In the genomic region with DNA sequence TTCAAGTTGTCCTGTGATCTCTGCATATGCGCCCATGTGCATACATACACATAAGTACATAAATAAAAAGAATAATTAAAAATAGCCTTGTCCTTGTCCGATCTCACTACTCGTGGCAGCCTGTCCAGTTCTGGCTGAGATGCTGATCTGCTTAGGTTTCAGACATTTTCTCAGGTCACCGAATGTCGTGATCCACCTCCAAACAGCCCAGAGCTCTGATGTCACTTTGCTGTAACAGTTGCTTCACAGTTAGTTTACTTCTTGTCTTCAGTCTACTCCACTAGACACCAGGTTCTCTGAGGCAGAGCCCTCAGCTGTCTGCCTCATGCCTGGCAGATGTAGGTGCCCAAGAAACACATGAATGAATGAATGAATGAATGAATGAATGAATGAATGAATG, we compare ENCODE assay signal across 8 mouse cellular contexts. TPM values are rescaled to one million over a fixed set of nuclear protein-coding genes. Genes with fewer than 3 reads are reported as not detected.
A peak's percentile ranks its signal among the peaks of the same experiment; 100 is the strongest.
DNase-seq lines count a peak whose midpoint lies in the region; ATAC-seq and TF ChIP-seq lines count a peak whose summit lies in the region.

No protein-coding gene starts in this region.

- 51% methylated on average over 5 of the region's 5 CpGs for WGBS in heart, embryonic 11.5 days (ENCODE audit: insufficient replicate concordance)
- 65% methylated on average over 5 of the region's 5 CpGs for WGBS in hindbrain, embryonic 12.5 days
- WGBS in midbrain, embryonic 11.5 days, result 75% methylated on average over 5 of the region's 5 CpGs

- no peaks in the 10 kb centered on the region for H3K36me3 ChIP-seq in heart, embryonic 11.5 days (ENCODE audit: control insufficient read depth, insufficient read depth, low read length)
- peaks cover 2% of the 10 kb centered on the region for H3K36me3 ChIP-seq in G1E (replicated peaks)
- H3K36me3 ChIP-seq in hindbrain, embryonic 12.5 days, result no peaks in the 10 kb centered on the region
- H3K36me3 ChIP-seq in midbrain, embryonic 11.5 days (ENCODE audit: control insufficient read depth, insufficient read depth, low read length), result no peaks in the 10 kb centered on the region

- peaks cover 30% of the 10 kb centered on the region for H3K4me1 ChIP-seq in heart, embryonic 11.5 days (ENCODE audit: control insufficient read depth, insufficient read depth, low read length)
- peaks cover 28% of the 10 kb centered on the region for H3K4me1 ChIP-seq in G1E (ENCODE audit: insufficient read depth, low read depth, low read length)
- peaks cover 32% of the 10 kb centered on the region for H3K4me1 ChIP-seq in hindbrain, embryonic 12.5 days
- peaks cover 12% of the 10 kb centered on the region for H3K4me1 ChIP-seq in midbrain, embryonic 11.5 days (ENCODE audit: control insufficient read depth, insufficient read depth, low read length)

- intact Hi-C loops in heart, postnatal 14 days (cut with DNase I), result no loop called here

- no peak for TF ChIP-seq CTCF in G1E (IDR thresholded peaks at IDR 0.05; ENCODE audit: low read depth, low read length)

- peak overlapping the region; percentile 31 for H3K4me3 ChIP-seq in heart, embryonic 11.5 days (ENCODE audit: low read depth, low read length)
- peak overlapping the region; percentile 67 for H3K4me3 ChIP-seq in G1E (ENCODE audit: low read depth, low read length)
- peak overlapping the region; percentile 16; the same call in 1 of the 2 replicates for H3K4me3 ChIP-seq in hindbrain, embryonic 12.5 days
- no peak overlapping the region for H3K4me3 ChIP-seq in midbrain, embryonic 11.5 days (ENCODE audit: low read depth, low read length)

- no peaks in the 10 kb centered on the region for H3K27me3 ChIP-seq in heart, embryonic 11.5 days (ENCODE audit: control insufficient read depth, insufficient read depth, low read length)
- H3K27me3 ChIP-seq in G1E (ENCODE audit: insufficient read depth, low read length), result peaks cover 28% of the 10 kb centered on the region
- no peaks in the 10 kb centered on the region for H3K27me3 ChIP-seq in hindbrain, embryonic 12.5 days
- peaks cover 7% of the 10 kb centered on the region; the same call in 1 of the 2 replicates for H3K27me3 ChIP-seq in midbrain, embryonic 11.5 days (ENCODE audit: control insufficient read depth, insufficient read depth, low read length)

- peak overlapping the region; percentile 76 for H3K27ac ChIP-seq in heart, embryonic 11.5 days (ENCODE audit: low read depth, low read length)
- no peak overlapping the region for H3K27ac ChIP-seq in hindbrain, embryonic 12.5 days
- no peak overlapping the region for H3K27ac ChIP-seq in midbrain, embryonic 11.5 days (ENCODE audit: low read depth, low read length)

- H3K9ac ChIP-seq in heart, embryonic 11.5 days (ENCODE audit: low read depth, low read length), result peak overlapping the region; percentile 22; the same call in 1 of the 2 replicates
- H3K9ac ChIP-seq in hindbrain, embryonic 12.5 days, result no peak overlapping the region
- no peak overlapping the region for H3K9ac ChIP-seq in midbrain, embryonic 11.5 days (ENCODE audit: low read length)

- H3K9me3 ChIP-seq in heart, embryonic 11.5 days (replicated peaks; ENCODE audit: control insufficient read depth, low read length), result no peaks in the 10 kb centered on the region
- no peaks in the 10 kb centered on the region for H3K9me3 ChIP-seq in G1E (replicated peaks)
- H3K9me3 ChIP-seq in hindbrain, embryonic 12.5 days (replicated peaks), result no peaks in the 10 kb centered on the region
- no peaks in the 10 kb centered on the region for H3K9me3 ChIP-seq in midbrain, embryonic 11.5 days (ENCODE audit: control insufficient read depth, low read length)

- H3K4me2 ChIP-seq in heart, embryonic 11.5 days, result peak overlapping the region; percentile 58
- H3K4me2 ChIP-seq in hindbrain, embryonic 12.5 days (replicated peaks), result peak overlapping the region; percentile 46
- peak overlapping the region; percentile 31 for H3K4me2 ChIP-seq in midbrain, embryonic 11.5 days

- ATAC-seq in heart, embryonic 11.5 days (replicated peaks; ENCODE audit: insufficient number of reproducible peaks, low FRiP score, low TSS enrichment), result no peak
- no peak for ATAC-seq in G1E (ENCODE audit: extremely low read depth, insufficient number of reproducible peaks, low FRiP score, poor library complexity, severe bottlenecking)
- no peak for ATAC-seq in hindbrain, embryonic 12.5 days (ENCODE audit: low FRiP score)
- no peak for ATAC-seq in midbrain, embryonic 11.5 days (ENCODE audit: low FRiP score)

- no peak for DNase-seq in heart, postnatal 14 days
- DNase-seq in G1E (ENCODE audit: low spot score), result no peak
- no peak for DNase-seq in midbrain, embryonic 11.5 days (ENCODE audit: low spot score, missing footprints)
- DNase-seq in spleen, adult 12 weeks (ENCODE audit: low spot score), result no peak
- DNase-seq in right cerebral cortex, adult 18-20 months, result no peak
- no peak for DNase-seq in layer of hippocampus, postnatal 25 days (ENCODE audit: extremely low spot score in 1 of 2, low spot score in 1 of 2)

RNA-seq across cellular contexts. Expression of a gene that starts 9.6 kb away (rescaled TPM):
- 2.4 TPM in 2 replicates for polyA plus RNA-seq in heart, embryonic 11.5 days (2014; fragmentation: Nextera tagmentation; extraction: Ambion mirVana)
- total RNA-seq in heart, postnatal 14 days (2021), result 1 to 10 TPM; 5.8 to 6.3 TPM
- total RNA-seq in G1E (2014; fragmentation: Nextera tagmentation) (not detected in 2 replicates), G1E (2017) (not detected in 2 replicates)
- not detected in 2 replicates for polyA plus RNA-seq in G1E (2012)
- polyA plus RNA-seq in hindbrain, embryonic 12.5 days (2016; fragmentation: Nextera tagmentation; extraction: Ambion mirVana), result 4.7 and 4.8 TPM in 2 replicates
- 4.9 and 5.0 TPM in 2 replicates for polyA plus RNA-seq in midbrain, embryonic 11.5 days (2014; fragmentation: Nextera tagmentation; extraction: Ambion mirVana)
- total RNA-seq in layer of hippocampus, postnatal 25 days (2021), result 10 to 100 TPM; 12.8 to 13.1 TPM

RNA-seq across cellular contexts. Expression of a gene that starts 48.6 kb away (rescaled TPM):
- polyA plus RNA-seq in heart, embryonic 11.5 days (2014; fragmentation: Nextera tagmentation; extraction: Ambion mirVana), result 50.3 and 63.5 TPM in 2 replicates
- total RNA-seq in heart, postnatal 14 days (2021), result 100 to 1,000 TPM in 1 of 2 experiments, 10 to 100 TPM in 1; 99.1 to 109 TPM
- total RNA-seq in G1E (2014; fragmentation: Nextera tagmentation) (87.0 and 106 TPM in 2 replicates), G1E (2017) (74.1 and 81.5 TPM in 2 replicates)
- 502 and 583 TPM in 2 replicates for polyA plus RNA-seq in G1E (2012)
- polyA plus RNA-seq in hindbrain, embryonic 12.5 days (2016; fragmentation: Nextera tagmentation; extraction: Ambion mirVana), result 133 and 134 TPM in 2 replicates
- 50.7 and 54.3 TPM in 2 replicates for polyA plus RNA-seq in midbrain, embryonic 11.5 days (2014; fragmentation: Nextera tagmentation; extraction: Ambion mirVana)
- total RNA-seq in layer of hippocampus, postnatal 25 days (2021), result 100 to 1,000 TPM; 163 to 169 TPM

RNA-seq across cellular contexts. Expression of a gene that starts 48.8 kb away (rescaled TPM):
- 61.5 and 66.0 TPM in 2 replicates for polyA plus RNA-seq in heart, embryonic 11.5 days (2014; fragmentation: Nextera tagmentation; extraction: Ambion mirVana)
- 100 to 1,000 TPM; 441 to 477 TPM for total RNA-seq in heart, postnatal 14 days (2021)
- 28.6 and 44.4 TPM in 2 replicates for total RNA-seq in G1E (2014; fragmentation: Nextera tagmentation)
- total RNA-seq in G1E (2017), result 16.1 and 17.2 TPM in 2 replicates
- polyA plus RNA-seq in G1E (2012), result 34.2 and 43.2 TPM in 2 replicates
- polyA plus RNA-seq in hindbrain, embryonic 12.5 days (2016; fragmentation: Nextera tagmentation; extraction: Ambion mirVana), result 23.9 and 26.8 TPM in 2 replicates
- polyA plus RNA-seq in midbrain, embryonic 11.5 days (2014; fragmentation: Nextera tagmentation; extraction: Ambion mirVana), result 23.7 and 24.2 TPM in 2 replicates
- 10 to 100 TPM; 49.6 to 51.1 TPM for total RNA-seq in layer of hippocampus, postnatal 25 days (2021)
